Mouse (Mus musculus): ENCODE data around the gene Stx17.

- TF ChIP-seq CTCF (IDR thresholded peaks at IDR 0.05; ENCODE audit: low read depth, low read length) (no peak), POLR2A (IDR thresholded peaks at IDR 0.05; ENCODE audit: insufficient read depth, low read length) (no peak)
Measured at GRCm38 (mm10) chr4:48087497-48087896, 37.2 kb upstream of the Stx17 start.
